Mouse (Mus musculus) thymus, adult 2 months (tissue): ENCODE measurements around the gene Rbm12. TPM values are rescaled to one million over a fixed set of nuclear protein-coding genes. Genes with fewer than 3 reads are reported as not detected.

ENCODE experiments used
- DNase-seq: peaks from one replicate; pipeline ENCODE4 v3.0.0; 2021
- H3K27ac ChIP-seq: fragments of 200-500 bp; 2 replicates; pipeline ENCODE4 v1.5.1; 2012; ENCODE audit warnings: low read length, control low read depth; ENCODE audit not compliant: control insufficient read depth, insufficient read depth
- H3K27me3 ChIP-seq: fragments of 200-500 bp; 2 replicates; pipeline ENCODE4 v1.6.1; 2012; ENCODE audit warnings: mild to moderate bottlenecking, low read length, moderate library complexity, mixed read lengths; ENCODE audit not compliant: control insufficient read depth, insufficient read depth
- H3K36me3 ChIP-seq: fragments of 200-500 bp; 2 replicates; pipeline ENCODE4 v1.6.1; 2012; ENCODE audit warnings: mild to moderate bottlenecking, low read length, moderate library complexity; ENCODE audit not compliant: control insufficient read depth, insufficient read depth
- H3K4me1 ChIP-seq: fragments of 200-500 bp; replicated peaks from 2 replicates; pipeline ENCODE4 v1.6.1; 2012; ENCODE audit warnings: low read length; ENCODE audit not compliant: control insufficient read depth, insufficient read depth
- H3K4me3 ChIP-seq: fragments of 200-500 bp; 2 replicates; pipeline ENCODE4 v1.5.1; 2012; ENCODE audit warnings: mild to moderate bottlenecking, low read length, control low read depth, moderate library complexity; ENCODE audit not compliant: control insufficient read depth, insufficient read depth
- CTCF ChIP-seq: fragments of 200-500 bp; IDR thresholded peaks from 2 replicates; pipeline ENCODE4 v1.5.1; 2012; ENCODE audit warnings: mild to moderate bottlenecking, control low read depth, low read length, moderate library complexity, borderline replicate concordance; ENCODE audit not compliant: control insufficient read depth, poor library complexity, insufficient read depth; ENCODE audit errors: extremely low read depth
- POLR2A ChIP-seq: fragments of 200-500 bp; IDR thresholded peaks from 2 replicates; pipeline ENCODE4 v1.6.1; 2012; ENCODE audit warnings: mild to moderate bottlenecking, low read length, control low read depth, moderate library complexity; ENCODE audit not compliant: control insufficient read depth, poor library complexity, insufficient read depth; ENCODE audit errors: extremely low read depth
- WGBS: fragments of 180-500 bp; shearing (Covaris S2); methylation state at CpG from one replicate; pipeline ENCODE4 v1.1.7; 2018; 5-methylcytosine and 5-hydroxymethylcytosine counted together
- polyA plus RNA-seq: library from polyadenylated mRNA; depleted of rRNA; stranded (reverse); fragments of >200 nt; gene quantifications from 2 replicates; pipeline ENCODE4 v1.2.3, GENCODE M21; 2012

Rbm12 gene
- polyA plus RNA-seq, 1 experiment = 67.2 TPM

DNA sequence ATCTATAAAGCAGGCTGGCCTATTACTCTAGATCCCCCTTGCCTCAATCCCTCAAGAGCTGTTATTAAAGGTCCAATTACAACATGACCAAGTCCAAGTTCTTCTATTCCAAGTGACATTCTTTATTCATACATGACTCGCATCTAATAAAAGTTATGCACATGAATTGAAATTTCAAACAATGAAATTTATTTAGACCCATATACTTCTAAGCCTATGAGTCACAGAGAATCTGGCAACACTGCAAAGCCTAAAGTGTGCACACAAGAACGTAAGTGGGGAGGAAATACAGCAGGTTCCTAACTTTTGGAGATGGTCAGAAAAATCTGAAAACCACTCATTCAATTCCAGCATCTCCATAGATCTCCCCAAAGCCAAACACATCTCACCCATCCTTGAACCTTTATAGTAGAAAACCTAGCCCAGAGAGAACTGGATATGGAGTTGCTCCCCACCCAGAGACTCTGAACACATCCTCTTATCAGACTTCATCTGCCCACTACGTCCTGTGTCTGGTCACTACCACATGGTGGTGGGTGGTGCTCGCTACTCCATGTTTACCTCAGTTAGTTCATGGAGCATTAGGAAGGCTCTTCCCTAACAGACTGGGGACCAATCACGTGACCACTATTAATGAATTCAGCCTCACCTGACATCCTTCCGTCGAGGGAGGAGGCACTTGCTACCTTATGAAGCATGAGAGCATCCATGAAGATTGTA lies 24.2 kb downstream of the Rbm12 start:
- WGBS = 89% methylated on average over 7 of the region's 7 CpGs
- H3K36me3 ChIP-seq = no peaks in the 10 kb centered on the region; the same call in 1 of the 2 replicates
- no peak overlapping the region for H3K4me3 ChIP-seq
- TF ChIP-seq CTCF (no peak), POLR2A (no peak)
- H3K27ac ChIP-seq = no peak overlapping the region
- H3K27me3 ChIP-seq = no peaks in the 10 kb centered on the region
- H3K4me1 ChIP-seq = no peaks in the 10 kb centered on the region
- DNase-seq = no peak

DNA sequence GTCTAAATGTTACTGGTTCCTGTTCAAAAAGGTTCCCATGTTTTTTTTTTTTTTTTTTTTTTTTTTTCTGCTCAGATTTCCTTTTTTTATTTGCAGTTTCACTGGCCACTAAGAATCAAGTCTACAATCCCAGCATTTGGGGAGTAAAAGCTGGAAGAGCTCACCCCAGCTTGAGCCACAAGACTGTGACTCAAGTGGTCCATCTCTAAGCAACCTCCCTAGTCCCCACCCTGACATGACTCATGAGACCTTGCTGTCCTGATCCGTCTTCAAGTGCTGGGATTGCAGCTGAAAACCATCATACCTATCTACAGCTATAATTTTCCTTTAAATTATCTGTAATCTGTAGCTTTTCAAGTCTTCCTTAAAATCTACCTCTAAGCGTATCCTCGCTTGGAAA lies 27.2 kb downstream of the Rbm12 start:
- H3K27me3 ChIP-seq = no peaks in the 10 kb centered on the region

DNA sequence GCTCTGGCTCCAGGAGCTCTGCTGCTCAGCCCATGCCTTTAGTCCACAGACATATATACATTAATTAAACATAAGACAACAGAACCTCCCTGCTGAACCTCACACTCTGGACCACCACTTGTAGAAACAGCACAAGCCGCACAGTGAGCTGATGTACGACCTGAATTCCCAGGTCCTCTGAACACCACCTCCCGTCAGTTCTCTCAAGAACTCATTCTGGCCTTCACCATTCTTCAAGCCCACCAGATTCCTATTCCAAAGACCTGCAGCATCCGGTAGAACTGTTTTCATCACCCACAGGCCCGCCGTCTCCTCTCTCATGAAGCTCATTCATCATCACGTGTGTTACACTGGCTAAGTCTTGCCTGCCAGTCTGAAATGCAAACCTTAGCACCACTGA lies 31.4 kb downstream of the Rbm12 start:
- no peak overlapping the region for H3K4me3 ChIP-seq
- H3K4me1 ChIP-seq = no peaks in the 10 kb centered on the region
- no peak for DNase-seq
- H3K36me3 ChIP-seq = peaks cover 35% of the 10 kb centered on the region
- no peaks in the 10 kb centered on the region for H3K27me3 ChIP-seq
- H3K27ac ChIP-seq = no peak overlapping the region
- TF ChIP-seq POLR2A (no peak), CTCF (no peak)
- 95% methylated on average over 7 of the region's 7 CpGs for WGBS

More for the DNA sequence above, 27.2 kb downstream of the Rbm12 start:
- Histone ChIP-seq H3K36me3 (no peaks in the 10 kb centered on the region; the same call in 1 of the 2 replicates), H3K4me3 (no peak overlapping the region), H3K4me1 (no peaks in the 10 kb centered on the region), H3K27ac (no peak overlapping the region)
- WGBS = over 99% methylated on average over 3 of the region's 3 CpGs
- no peak for DNase-seq
- TF ChIP-seq CTCF (no peak), POLR2A (no peak)

DNA sequence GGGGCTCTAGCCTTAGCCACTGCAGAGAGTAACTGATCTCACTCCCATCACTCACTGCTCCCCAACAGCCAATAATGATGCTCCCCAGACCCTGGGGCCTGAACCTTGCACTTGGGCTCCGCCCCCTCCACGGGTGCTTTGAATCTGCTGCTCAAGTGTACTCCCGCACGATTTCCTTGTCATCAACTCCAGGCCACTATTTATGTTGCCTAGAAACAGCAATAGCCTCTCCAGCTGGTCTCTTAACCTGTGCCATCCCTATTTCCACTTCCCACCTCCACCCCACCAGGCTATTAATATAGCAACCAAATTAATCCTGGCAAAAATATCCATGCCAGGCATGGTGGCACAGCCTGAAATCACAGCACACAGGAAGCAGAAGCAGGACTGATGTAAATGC lies 32.1 kb downstream of the Rbm12 start:
- no peaks in the 10 kb centered on the region for H3K27me3 ChIP-seq
- DNase-seq = no peak
- 72% methylated on average over 4 of the region's 4 CpGs for WGBS
- H3K4me3 ChIP-seq = no peak overlapping the region
- TF ChIP-seq CTCF (no peak), POLR2A (no peak)
- H3K27ac ChIP-seq = no peak overlapping the region
- peaks cover 41% of the 10 kb centered on the region for H3K36me3 ChIP-seq
- H3K4me1 ChIP-seq = no peaks in the 10 kb centered on the region

DNA sequence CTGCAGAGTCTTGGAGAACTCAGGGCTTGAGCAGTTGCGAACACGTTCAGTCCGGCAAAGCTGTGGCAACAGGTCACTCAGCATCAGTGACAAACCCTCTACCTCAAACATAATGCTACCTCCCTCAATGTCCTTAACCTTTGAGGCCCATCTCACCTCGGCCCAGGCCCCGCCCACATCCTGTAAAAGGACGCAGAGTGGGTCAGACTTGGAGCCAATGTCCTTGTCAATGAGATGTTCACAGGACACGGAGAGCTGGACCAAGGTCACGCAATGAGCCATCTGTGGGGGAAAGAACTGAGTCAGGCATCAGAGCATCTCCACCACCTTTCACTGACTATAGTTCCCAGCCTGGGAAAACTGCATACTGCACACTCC lies 32.6 kb downstream of the Rbm12 start:
- TF ChIP-seq POLR2A (no peak), CTCF (no peak)
- WGBS = 92% methylated on average over 8 of the region's 8 CpGs

DNA sequence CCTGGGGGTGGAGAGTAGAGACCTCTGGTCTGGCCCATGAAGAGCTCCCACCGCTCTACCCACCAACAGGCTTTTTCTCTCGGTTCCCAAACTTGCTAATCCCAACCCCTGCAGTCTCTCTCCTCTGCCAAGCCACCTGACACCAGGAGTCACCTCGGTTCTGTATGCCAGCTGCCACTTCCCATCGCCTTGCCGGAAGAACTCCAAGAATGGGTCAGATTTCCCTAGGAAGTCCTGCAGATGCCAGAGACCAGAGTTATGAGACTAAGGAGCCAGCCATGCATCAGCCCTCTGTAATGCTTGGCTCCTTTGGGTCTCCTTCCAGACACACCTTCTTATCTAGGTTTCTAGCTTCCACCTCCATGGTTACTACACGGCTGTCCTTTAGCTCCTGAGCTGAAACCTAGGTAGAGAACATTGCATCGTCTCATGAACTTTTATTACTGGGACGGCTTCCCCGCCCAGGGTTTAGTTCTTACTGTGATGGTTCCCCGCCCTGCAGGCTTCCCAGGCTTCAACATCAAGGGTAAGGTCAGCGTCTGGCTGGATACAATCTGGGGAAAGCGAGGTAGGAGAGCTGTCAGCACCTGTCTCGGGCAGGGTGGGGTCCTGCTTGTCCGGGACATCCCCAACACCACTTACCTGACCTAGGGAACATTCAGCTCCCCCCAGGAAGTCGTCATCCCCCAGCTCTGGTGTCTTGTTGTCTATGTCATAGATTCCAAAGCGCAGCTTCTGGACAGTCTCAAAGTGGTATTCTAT lies 33.2 kb downstream of the Rbm12 start:
- no peak for DNase-seq
- Histone ChIP-seq H3K27ac (no peak overlapping the region), H3K27me3 (no peaks in the 10 kb centered on the region), H3K4me1 (no peaks in the 10 kb centered on the region), H3K36me3 (peaks cover 52% of the 10 kb centered on the region), H3K4me3 (no peak overlapping the region)
- 98% methylated on average over 16 of the region's 16 CpGs for WGBS
- no peak for TF ChIP-seq CTCF

More for the DNA sequence above, 32.6 kb downstream of the Rbm12 start:
- peaks cover 46% of the 10 kb centered on the region for H3K36me3 ChIP-seq
- no peak overlapping the region for H3K4me3 ChIP-seq
- H3K27ac ChIP-seq = no peak overlapping the region
- no peak for DNase-seq
- H3K4me1 ChIP-seq = no peaks in the 10 kb centered on the region
- H3K27me3 ChIP-seq = no peaks in the 10 kb centered on the region
